Mouse (Mus musculus) bone marrow, adult 2 months (tissue): ENCODE results near the gene Phb2.

ENCODE experiments used
- CTCF ChIP-seq: fragments of 200-500 bp; IDR thresholded peaks from 2 replicates; pipeline ENCODE4 v1.5.1; 2011; ENCODE audit warnings: low read length, control low read depth; ENCODE audit not compliant: control insufficient read depth, insufficient read depth
- POLR2A ChIP-seq: fragments of 200-500 bp; IDR thresholded peaks from 2 replicates; pipeline ENCODE4 v1.6.1; 2011; ENCODE audit warnings: low read depth, mild to moderate bottlenecking, control low read depth, low read length, borderline replicate concordance; ENCODE audit not compliant: control insufficient read depth

DNA sequence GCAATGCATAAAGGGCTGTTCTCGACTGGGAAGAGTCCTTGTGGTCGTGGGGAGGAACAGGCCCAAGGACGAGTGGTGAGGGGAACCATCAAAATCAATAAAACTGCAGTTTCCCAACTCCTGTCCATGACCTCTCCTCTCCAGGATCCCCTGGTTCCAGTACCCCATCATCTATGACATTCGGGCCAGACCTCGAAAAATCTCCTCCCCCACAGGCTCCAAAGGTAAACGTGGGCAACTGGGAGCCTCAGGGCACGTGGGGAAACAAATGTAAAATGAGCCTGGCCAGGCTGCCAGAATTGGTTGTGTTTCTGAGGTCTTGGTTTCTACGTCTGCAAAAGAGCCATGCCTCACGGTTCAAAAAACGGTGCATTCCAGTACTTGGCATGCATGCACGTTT, 782 bp downstream of the Phb2 start:
- TF ChIP-seq CTCF, result no peak
- TF ChIP-seq POLR2A, result no peak
